Mouse (Mus musculus) spleen, adult 18-20 months (tissue): Measurements from ENCODE around the gene 2410002F23Rik.
"Not testable (repeated sequence)": the region's sequence is repeated elsewhere in the genome, so short reads cannot be mapped to it uniquely, and the experiment has no call there.

Experiments used
- DNase-seq, 2 experiments: peaks; one replicate each; pipeline ENCODE4 v3.0.0; 2022; ENCODE audit warnings: mixed read lengths in 2 of 2

The 2410002F23Rik gene

GRCm38 (mm10) chr7:44246055-44246983 is at the start of gene 2410002F23Rik, which contains the start of gene 1700028J19Rik:
2410002F23Rik (plus strand) TSS chr7:44246722.
1700028J19Rik (minus strand) TSS chr7:44246695.
- DNase-seq, result peak; percentile 84 to 95

GRCm38 (mm10) chr7:44197891-44198290 is 48.6 kb upstream of the 2410002F23Rik start, which contains the start of gene Klk1b3:
Klk1b3 (plus strand) TSS chr7:44198191.
- DNase-seq, result no peak

DNA sequence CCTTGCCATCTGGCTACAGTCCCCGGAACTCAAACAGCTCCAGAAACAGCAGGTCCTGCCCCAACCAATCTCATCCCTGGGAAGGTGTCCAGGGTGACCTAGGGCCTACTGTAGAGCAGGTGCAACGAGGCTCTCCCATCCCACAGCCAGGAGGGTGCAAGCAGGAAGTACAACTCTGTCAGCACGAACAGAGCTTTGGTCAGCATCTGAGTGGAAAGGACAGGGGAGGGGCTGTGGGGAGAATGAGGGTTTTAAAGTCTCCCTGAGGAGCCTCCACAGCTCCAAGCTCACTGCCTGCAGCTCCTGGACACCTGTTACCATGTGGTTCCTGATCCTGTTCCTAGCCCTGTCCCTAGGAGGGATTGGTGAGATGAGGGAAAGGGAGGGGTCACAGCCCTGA is 39.4 kb upstream of the 2410002F23Rik start, which contains the start of gene Klk1b4:
Klk1b4 (plus strand) TSS at position 301 of the 400 bp plus-strand sequence.
- not testable (repeated sequence) for DNase-seq

DNA sequence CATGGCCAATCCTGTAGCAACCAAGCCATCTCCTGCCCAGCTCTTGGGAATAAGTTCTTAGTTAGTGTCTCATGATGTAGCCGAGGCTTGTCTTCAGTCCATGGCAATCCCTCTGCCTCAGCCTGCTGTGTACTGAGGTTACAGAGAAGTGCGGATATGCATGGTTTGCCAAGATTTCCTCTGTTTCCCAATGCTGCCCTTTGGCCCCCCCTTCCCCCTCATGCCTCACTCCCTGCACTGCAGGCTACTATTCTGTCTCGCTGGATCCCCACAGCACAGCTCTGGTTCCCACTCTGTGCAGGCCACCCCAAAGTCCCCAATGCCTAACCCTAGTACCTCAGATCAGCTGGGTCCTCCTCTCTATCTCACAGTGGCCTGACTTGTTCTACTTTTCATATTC is 38.2 kb upstream of the 2410002F23Rik start:
- no peak for DNase-seq

GRCm38 (mm10) chr7:44215645-44216044 is 30.9 kb upstream of the 2410002F23Rik start, which contains the start of gene Klk1b5:
Klk1b5 (plus strand) TSS chr7:44215945.
- DNase-seq, result no peak

GRCm38 (mm10) chr7:44221601-44222000 is 24.9 kb upstream of the 2410002F23Rik start:
- not testable (repeated sequence) for DNase-seq

GRCm38 (mm10) chr7:44222335-44222734 is 24.2 kb upstream of the 2410002F23Rik start:
- not testable (repeated sequence) for DNase-seq

DNA sequence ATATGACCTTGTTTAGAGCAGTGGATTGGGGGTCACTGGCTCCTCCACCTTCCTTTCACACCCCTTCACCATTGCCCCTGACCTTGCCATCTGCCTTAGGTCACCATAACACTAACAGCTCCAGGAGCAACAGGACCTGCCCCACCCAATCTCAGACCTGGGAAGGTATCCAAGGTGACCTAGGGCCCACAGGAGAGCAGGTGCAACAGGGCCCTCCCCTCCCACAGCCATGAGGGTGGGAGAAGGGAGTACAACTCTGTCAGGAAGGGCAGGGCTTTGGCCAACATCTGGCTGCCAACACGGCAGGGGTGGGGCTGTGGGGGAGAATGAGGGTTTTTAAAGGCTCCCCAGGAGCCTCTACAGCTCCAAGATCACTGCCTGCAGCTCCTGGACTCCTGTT is 21.4 kb upstream of the 2410002F23Rik start, which contains the start of gene Klk1:
Klk1 (plus strand) TSS at position 285 of the 400 bp plus-strand sequence.
- DNase-seq, result no peak

- no peak for DNase-seq
Observed at GRCm38 (mm10) chr7:44235909-44236308, 10.6 kb upstream of the 2410002F23Rik start, which contains the start of gene Gm36864. Gm36864 (plus strand) TSS chr7:44236177.

DNA sequence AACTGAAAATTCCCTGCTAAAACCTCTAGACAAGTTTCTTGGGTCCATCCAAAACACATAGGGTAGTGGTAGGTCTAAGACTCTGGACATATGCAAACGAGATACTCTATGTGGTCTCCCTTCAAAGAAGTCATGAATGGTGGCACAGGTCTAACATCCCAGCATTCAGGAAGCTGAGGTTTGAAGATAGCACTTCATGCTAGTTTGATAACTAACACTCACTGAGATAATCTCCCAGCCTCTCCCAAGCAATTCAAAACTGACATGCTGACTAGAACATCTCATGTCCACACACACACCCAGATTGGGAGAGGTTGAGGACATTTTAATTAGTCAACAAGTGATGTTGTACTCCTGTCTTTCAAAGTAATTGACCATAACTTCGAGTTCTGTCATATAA is 6.6 kb upstream of the 2410002F23Rik start:
- DNase-seq, result no peak

DNA sequence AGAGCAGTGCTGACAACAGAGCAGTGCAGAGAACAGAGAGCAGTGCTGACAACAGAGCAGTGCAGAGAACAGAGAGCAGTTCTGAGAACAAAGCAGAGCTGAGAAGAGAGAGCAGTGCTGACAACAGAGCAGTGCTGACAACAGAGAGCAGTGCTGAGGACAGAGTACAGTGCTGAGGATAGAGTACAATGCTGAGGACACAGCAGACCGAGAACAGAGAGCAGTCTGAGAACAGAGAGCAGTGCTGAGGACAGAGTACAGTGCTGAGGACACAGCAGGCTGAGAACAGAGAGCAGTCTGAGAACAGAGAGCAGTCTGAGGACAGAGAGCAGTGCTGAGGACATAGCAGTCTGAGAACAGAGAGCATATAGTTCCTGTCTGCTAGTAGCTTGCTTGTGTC is 5.8 kb upstream of the 2410002F23Rik start:
- no peak for DNase-seq

GRCm38 (mm10) chr7:44241163-44241562 is 5.4 kb upstream of the 2410002F23Rik start:
- DNase-seq, result no peak

DNA sequence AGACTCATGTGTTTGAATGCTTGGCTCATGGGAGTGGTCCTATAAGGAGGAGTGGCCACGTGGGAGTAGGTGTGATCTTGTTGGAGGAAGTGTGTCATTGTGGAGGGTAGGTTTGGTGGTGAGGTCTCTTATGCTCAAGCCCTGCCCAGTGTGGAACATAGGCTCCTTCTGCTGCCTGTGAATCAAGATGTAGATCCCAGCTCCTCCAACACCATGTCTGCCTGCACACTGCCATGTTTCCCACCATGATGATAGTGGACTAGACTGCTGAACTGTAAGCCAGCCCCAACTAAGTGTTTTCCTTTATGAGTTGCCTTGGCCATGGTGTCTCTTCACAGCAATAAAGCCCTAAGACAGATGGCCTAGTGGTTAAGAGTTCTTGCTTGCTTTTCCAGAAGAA is 2.4 kb upstream of the 2410002F23Rik start:
- DNase-seq, result no peak

DNA sequence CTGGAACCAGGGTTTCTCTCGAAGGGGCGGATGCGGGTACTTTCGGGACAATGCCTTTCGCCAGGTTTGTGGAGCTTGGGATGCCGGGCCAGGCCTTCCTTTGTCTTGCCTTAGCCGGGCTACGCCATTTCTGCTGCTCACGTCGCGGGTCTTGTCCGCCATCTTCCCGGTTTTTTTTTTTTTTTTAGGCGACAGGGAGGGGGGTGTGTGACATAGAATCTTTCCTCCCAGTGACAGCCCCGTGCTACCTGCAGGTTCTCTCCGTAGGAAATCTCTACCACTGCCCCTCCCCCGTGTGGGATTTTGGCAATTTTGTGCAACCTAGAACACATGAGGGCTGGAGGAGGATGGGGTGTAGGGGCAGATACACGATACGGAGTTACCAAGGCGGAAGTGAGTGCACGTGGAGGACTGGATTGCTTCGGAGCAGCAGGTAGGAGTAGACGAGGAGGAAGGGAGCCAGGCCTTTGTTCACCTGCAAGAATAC is 505 bp downstream of the 2410002F23Rik start:
- peak in 1 of 2 experiments; percentile 53 for DNase-seq

DNA sequence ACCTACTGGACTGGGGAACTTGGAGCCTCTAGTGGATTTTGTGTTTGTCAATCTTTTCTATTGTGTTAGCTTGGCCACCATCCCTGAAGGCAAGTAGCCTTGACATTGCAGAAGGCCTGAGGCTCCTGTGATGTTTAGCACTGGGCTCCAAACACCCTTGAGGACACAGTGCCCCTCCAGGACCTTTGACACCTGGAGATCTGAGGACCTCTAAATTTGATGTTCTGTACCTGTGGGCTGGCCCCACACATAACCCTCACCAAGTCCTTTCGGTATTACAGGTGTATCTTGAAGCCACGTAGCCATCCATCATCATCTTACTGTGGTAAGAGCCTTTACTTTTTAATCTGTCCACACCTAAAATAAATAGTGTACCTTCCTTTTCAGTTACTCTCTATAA is 1.4 kb downstream of the 2410002F23Rik start:
- no peak for DNase-seq

DNA sequence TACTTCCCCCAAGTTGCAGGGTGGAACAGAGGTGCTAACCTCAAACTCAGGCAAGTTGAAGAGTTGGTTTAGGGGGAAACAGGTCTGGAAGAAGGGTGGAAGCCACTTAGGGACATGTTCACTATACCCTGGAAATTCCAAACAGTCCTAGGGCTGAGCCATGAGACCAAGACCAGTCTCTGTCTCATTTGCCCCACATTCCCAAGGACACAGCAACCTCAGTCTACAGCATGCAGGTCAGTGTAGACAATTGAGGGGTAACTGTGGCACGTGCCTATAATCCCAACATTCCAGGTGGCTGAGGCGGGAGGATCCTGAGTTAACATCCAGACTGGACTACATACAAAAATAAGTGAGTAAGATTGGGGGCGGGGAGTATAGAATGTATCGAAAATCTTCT is 2.7 kb downstream of the 2410002F23Rik start:
- no peak for DNase-seq

- peak in 1 of 2 experiments; percentile 6 for DNase-seq
Observed at GRCm38 (mm10) chr7:44250732-44251275, 4.3 kb downstream of the 2410002F23Rik start.

DNA sequence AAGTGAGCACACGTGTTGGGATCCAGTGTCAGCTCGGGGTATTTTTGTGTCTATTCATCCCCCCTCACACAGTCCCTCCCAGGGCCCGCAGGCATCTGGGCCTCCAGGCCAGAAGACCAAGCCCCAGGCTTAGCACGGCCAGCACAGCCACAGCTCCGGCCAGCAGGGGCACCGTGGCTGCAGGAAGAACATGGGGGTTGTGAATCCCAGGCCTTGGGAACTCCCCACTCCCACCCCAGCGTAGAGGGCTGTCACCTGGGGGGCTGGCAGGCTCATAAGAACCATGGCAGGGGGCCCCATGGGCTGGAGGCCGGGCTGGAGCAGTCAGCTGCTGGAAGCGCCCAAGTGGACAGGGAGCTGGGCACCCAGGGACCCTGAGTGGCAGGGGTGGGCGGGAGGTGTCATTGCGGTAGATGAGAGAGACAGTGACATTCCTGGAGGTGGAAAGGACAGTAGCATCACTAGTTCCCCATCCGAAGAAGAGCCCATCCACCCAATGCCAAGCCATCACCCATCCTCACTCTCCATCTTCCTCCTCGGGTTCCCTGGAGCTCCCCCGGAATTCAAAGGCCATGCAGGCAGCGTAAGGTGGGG is 6.6 kb downstream of the 2410002F23Rik start:
- no peak for DNase-seq

DNA sequence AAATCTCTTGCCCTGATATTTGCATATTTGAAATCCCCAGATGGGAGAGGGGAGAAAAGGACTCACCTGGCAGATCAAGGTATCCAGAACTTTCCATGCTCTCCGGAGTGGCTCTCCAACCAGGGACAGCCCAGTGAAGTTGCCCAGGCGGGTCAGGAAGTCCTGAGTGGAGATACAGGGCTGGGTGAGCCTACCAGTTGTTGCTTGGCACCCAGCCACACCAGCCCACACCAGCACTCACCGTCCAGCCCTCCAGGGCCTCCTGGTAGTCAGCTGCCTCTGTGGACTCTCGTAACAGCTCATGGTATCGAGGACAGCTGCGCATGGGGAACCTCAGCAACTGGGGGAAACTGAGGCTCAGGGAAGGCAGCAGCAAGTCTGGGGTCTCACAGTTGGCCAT is 8.4 kb downstream of the 2410002F23Rik start:
- no peak for DNase-seq

DNA sequence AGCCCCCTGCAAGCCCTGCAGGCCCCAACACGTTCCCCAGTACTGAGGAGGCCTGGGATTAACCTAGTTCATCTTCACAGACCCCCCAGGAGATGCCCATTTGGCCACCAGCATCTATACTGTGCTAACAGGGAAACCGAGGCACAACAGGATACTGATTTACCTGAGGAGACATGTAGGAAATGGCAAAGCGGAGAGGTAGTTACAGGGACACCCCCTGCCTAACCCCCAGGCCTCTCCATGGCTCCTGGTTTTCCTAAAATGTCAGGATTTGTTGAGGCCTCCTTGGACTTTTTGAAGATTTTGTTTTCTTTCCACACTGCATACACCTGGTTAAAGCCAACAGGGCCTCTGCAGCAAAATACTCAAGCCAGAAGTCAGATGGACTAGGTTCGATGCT is 10.8 kb downstream of the 2410002F23Rik start, which contains the start of gene Acp4:
Acp4 (minus strand) TSS at position 101 of the 400 bp plus-strand sequence.
- DNase-seq, result no peak

DNA sequence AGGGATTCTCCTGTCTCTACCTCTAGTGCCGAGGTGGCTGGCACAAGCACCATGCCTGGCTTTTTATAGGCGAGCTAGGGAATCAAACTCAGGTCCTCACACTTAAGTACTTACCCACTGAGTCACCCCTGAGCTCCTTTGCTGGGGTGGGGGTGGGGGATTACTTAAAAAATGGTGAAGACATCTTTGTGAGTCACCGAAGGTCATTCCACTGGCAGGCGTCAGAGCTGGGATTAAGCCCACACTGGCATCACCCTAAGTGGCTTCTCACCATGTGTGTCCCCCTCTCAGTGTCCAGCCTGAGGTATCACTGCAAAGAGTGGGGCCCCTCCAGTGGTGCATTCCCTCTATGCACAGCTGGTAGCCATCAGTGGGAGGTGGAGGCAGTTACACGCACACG is 13.9 kb downstream of the 2410002F23Rik start:
- no peak for DNase-seq

- no peak for DNase-seq
Observed at GRCm38 (mm10) chr7:44261147-44261546, 14.6 kb downstream of the 2410002F23Rik start, which contains the start of gene Gm15517. Gm15517 (plus strand) TSS chr7:44261447.
